Mouse (Mus musculus) MEL (cell line): Measurements from ENCODE around the gene Hist1h2ac. TPM values are rescaled to one million over a fixed set of nuclear protein-coding genes. Genes with fewer than 3 reads are reported as not detected.

ENCODE experiments used
- DNase-seq: peaks from one replicate; pipeline ENCODE4 v3.0.0; 2011; ENCODE audit warnings: low read depth, low spot score
- H3K27ac ChIP-seq: 2 replicates; pipeline ENCODE4 v1.5.1; 2012; ENCODE audit warnings: low read depth, mild to moderate bottlenecking, control low read depth, low read length, moderate library complexity; ENCODE audit not compliant: control insufficient read depth
- H3K27me3 ChIP-seq, 2 experiments: fragments of 150-350 bp in 1 of 2; sonication (generic) in 1 of 2; 2 replicates each; pipeline ENCODE4 v1.6.1; 2012; ENCODE audit warnings: low read length in 2 of 2, mild to moderate bottlenecking in 2 of 2, improper control_type of control experiment in 1 of 2, moderate library complexity in 1 of 2; ENCODE audit not compliant: insufficient read depth in 2 of 2, control insufficient read depth in 1 of 2
- H3K36me3 ChIP-seq, 2 experiments: 2 replicates each; pipeline ENCODE4 v1.6.1; 2012 to 2014; ENCODE audit warnings: low read length in 2 of 2, improper control_type of control experiment in 1 of 2, inconsistent platforms in 1 of 2, mild to moderate bottlenecking in 1 of 2; ENCODE audit not compliant: insufficient read depth in 2 of 2, control insufficient read depth in 1 of 2
- H3K4me1 ChIP-seq, 2 experiments: fragments of 150-350 bp in 1 of 2; sonication (generic) in 1 of 2; 2 replicates each; pipeline ENCODE4 v1.6.1; 2012; ENCODE audit warnings: low read length in 2 of 2, improper control_type of control experiment in 1 of 2, mild to moderate bottlenecking in 1 of 2; ENCODE audit not compliant: insufficient read depth in 2 of 2, control insufficient read depth in 1 of 2
- H3K4me3 ChIP-seq, 2 experiments: fragments of 150-350 bp in 1 of 2; sonication (generic) in 1 of 2; 2 replicates each; pipeline ENCODE4 v1.5.1; 2012; ENCODE audit warnings: low read depth in 2 of 2, low read length in 2 of 2, mild to moderate bottlenecking in 2 of 2, moderate library complexity in 2 of 2, control low read depth in 1 of 2, improper control_type of control experiment in 1 of 2; ENCODE audit not compliant: control insufficient read depth in 1 of 2, insufficient read depth in 1 of 2
- H3K79me2 ChIP-seq: 2 replicates; pipeline ENCODE4 v1.6.1; 2012; ENCODE audit warnings: mild to moderate bottlenecking, low read length, moderate library complexity; ENCODE audit not compliant: control insufficient read depth, poor library complexity, insufficient read depth
- H3K9ac ChIP-seq: 2 replicates; pipeline ENCODE4 v1.6.1; 2012; ENCODE audit warnings: low read depth, mild to moderate bottlenecking, control low read depth, low read length, moderate library complexity; ENCODE audit not compliant: control insufficient read depth, poor library complexity, severe bottlenecking
- H3K9me3 ChIP-seq: fragments of 150-350 bp; sonication (generic); replicated peaks from 2 replicates; pipeline ENCODE4 v1.6.1; 2012; ENCODE audit warnings: mild to moderate bottlenecking, low read length, improper control_type of control experiment, moderate library complexity; ENCODE audit not compliant: insufficient read depth
- BHLHE40 ChIP-seq: IDR thresholded peaks from 2 replicates; pipeline ENCODE4 v1.6.1; 2012; ENCODE audit warnings: low read depth, mild to moderate bottlenecking, inconsistent platforms, low read length, improper control_type of control experiment, borderline replicate concordance
- CHD1 ChIP-seq: IDR thresholded peaks from 2 replicates; pipeline ENCODE4 v1.6.1; 2012; ENCODE audit warnings: low read depth, mild to moderate bottlenecking, inconsistent platforms, low read length, improper control_type of control experiment
- CHD2 ChIP-seq: IDR thresholded peaks from 2 replicates; pipeline ENCODE4 v1.6.1; 2011; ENCODE audit warnings: low read length, improper control_type of control experiment
- E2F4 ChIP-seq: IDR thresholded peaks from 2 replicates; pipeline ENCODE4 v1.6.1; 2011; ENCODE audit warnings: low read depth, low read length, improper control_type of control experiment, borderline replicate concordance
- EP300 ChIP-seq, 2 experiments: IDR thresholded peaks; 2 replicates each; pipeline ENCODE4 v1.6.1; 2011; ENCODE audit warnings: improper control_type of control experiment in 2 of 2, low read length in 2 of 2, low read depth in 1 of 2, mild to moderate bottlenecking in 1 of 2
- HCFC1 ChIP-seq: IDR thresholded peaks from 2 replicates; pipeline ENCODE4 v1.6.1; 2012; ENCODE audit warnings: low read depth, mild to moderate bottlenecking, inconsistent platforms, low read length, improper control_type of control experiment, moderate library complexity
- MAFK ChIP-seq: IDR thresholded peaks from 2 replicates; pipeline ENCODE4 v1.6.1; 2011; ENCODE audit warnings: low read depth, mild to moderate bottlenecking, low read length, improper control_type of control experiment, borderline replicate concordance
- MEF2A ChIP-seq: IDR thresholded peaks from 2 replicates; pipeline ENCODE4 v1.6.1; 2014; ENCODE audit warnings: low read depth, mild to moderate bottlenecking, inconsistent platforms, low read length, improper control_type of control experiment; ENCODE audit not compliant: poor library complexity, insufficient replicate concordance, severe bottlenecking; ENCODE audit errors: extremely low read depth
- MXI1 ChIP-seq: IDR thresholded peaks from 2 replicates; pipeline ENCODE4 v1.6.1; 2011; ENCODE audit warnings: mild to moderate bottlenecking, low read depth, low read length, improper control_type of control experiment
- MYB ChIP-seq: IDR thresholded peaks from 2 replicates; pipeline ENCODE4 v1.6.1; 2011; ENCODE audit warnings: mild to moderate bottlenecking, low read depth, low read length, improper control_type of control experiment
- POLR2AphosphoS2 ChIP-seq: IDR thresholded peaks from 2 replicates; pipeline ENCODE4 v1.6.1; 2011; ENCODE audit warnings: low read length, improper control_type of control experiment
- RAD21 ChIP-seq: IDR thresholded peaks from 2 replicates; pipeline ENCODE4 v1.6.1; 2011; ENCODE audit warnings: mild to moderate bottlenecking, low read depth, low read length, improper control_type of control experiment
- RCOR1 ChIP-seq: IDR thresholded peaks from 2 replicates; pipeline ENCODE4 v1.6.1; 2012; ENCODE audit warnings: low read depth, mild to moderate bottlenecking, inconsistent platforms, low read length, improper control_type of control experiment
- SMC3 ChIP-seq: IDR thresholded peaks from 2 replicates; pipeline ENCODE4 v1.6.1; 2011; ENCODE audit warnings: low read depth, low read length, improper control_type of control experiment
- TBP ChIP-seq: IDR thresholded peaks from 2 replicates; pipeline ENCODE4 v1.8.0; 2011; ENCODE audit warnings: low read depth, low read length, improper control_type of control experiment
- TCF12 ChIP-seq: IDR thresholded peaks from 2 replicates; pipeline ENCODE4 v1.6.1; 2014; ENCODE audit warnings: low read depth, mild to moderate bottlenecking, inconsistent platforms, low read length, improper control_type of control experiment, moderate library complexity
- UBTF ChIP-seq: IDR thresholded peaks from 2 replicates; pipeline ENCODE4 v1.6.1; 2012; ENCODE audit warnings: low read depth, mild to moderate bottlenecking, inconsistent platforms, low read length, improper control_type of control experiment, moderate library complexity, borderline replicate concordance; ENCODE audit not compliant: insufficient read depth
- USF1 ChIP-seq: IDR thresholded peaks from 2 replicates; pipeline ENCODE4 v1.6.1; 2014; ENCODE audit warnings: low read depth, mild to moderate bottlenecking, inconsistent platforms, low read length, improper control_type of control experiment, moderate library complexity
- ZKSCAN1 ChIP-seq: IDR thresholded peaks from 2 replicates; pipeline ENCODE4 v1.6.1; 2012; ENCODE audit warnings: low read depth, mild to moderate bottlenecking, inconsistent platforms, low read length, improper control_type of control experiment, moderate library complexity
- ZMIZ1 ChIP-seq: IDR thresholded peaks from 2 replicates; pipeline ENCODE4 v1.6.1; 2012; ENCODE audit warnings: low read depth, mild to moderate bottlenecking, inconsistent platforms, low read length, improper control_type of control experiment, moderate library complexity
- ZNF384 ChIP-seq: IDR thresholded peaks from 2 replicates; pipeline ENCODE4 v1.6.1; 2012; ENCODE audit warnings: low read depth, mild to moderate bottlenecking, inconsistent platforms, low read length, improper control_type of control experiment
- polyA plus RNA-seq, 2 experiments: library from polyadenylated mRNA; stranded (reverse) in 1 of 2; unstranded in 1 of 2; fragments of >175 nt in 1 of 2; fragments of >200 nt in 1 of 2; gene quantifications; 2 replicates each; pipeline versions ENCODE4 v1.2.1 to v1.2.4; 2012; ENCODE audit warnings: low replicate concordance in 2 of 2, low read depth in 1 of 2; ENCODE audit not compliant: insufficient read length in 2 of 2, insufficient read depth in 1 of 2, missing spikeins in 1 of 2
- total RNA-seq: library from RNA; depleted of rRNA; stranded (reverse); fragments of 300-350 nt; gene quantifications from 2 replicates; pipeline ENCODE4 v1.2.3, GENCODE M21; 2012

Gene Hist1h2ac
- total and polyA plus RNA-seq, 3 experiments = 0.15 to 123 TPM; not detected in 1

- Histone ChIP-seq H3K36me3 (peaks cover 0 to 2% of the 10 kb centered on the region in 2 experiments; a peak in 2 of 4 replicates), H3K4me1 (peaks cover 0 to 5% of the 10 kb centered on the region in 2 experiments; a peak in 2 of 4 replicates), H3K9me3 (no peaks in the 10 kb centered on the region), H3K4me3 (no peak overlapping the region), H3K27me3 (no peaks in the 10 kb centered on the region), H3K79me2 (no peaks in the 10 kb centered on the region), H3K27ac (no peak overlapping the region), H3K9ac (no peak overlapping the region)
- TF ChIP-seq SMC3 = no peak
- TF ChIP-seq ZKSCAN1 = no peak
- no peak for TF ChIP-seq RCOR1
- no peak for TF ChIP-seq ZNF384
- no peak for TF ChIP-seq CHD2
- no peak for TF ChIP-seq TCF12
- TF ChIP-seq UBTF = no peak
- TF ChIP-seq MAFK = no peak
- no peak for TF ChIP-seq BHLHE40
- no peak for TF ChIP-seq ZMIZ1
- no peak for TF ChIP-seq MYB
- no peak for TF ChIP-seq CHD1
- no peak for TF ChIP-seq E2F4
- no peak for TF ChIP-seq MEF2A
- DNase-seq = no peak
Measured at GRCm38 (mm10) chr13:23730479-23730878, 46.7 kb upstream of the Hist1h2ac start.

GRCm38 (mm10) chr13:23729706-23730105 is 46.0 kb upstream of the Hist1h2ac start:
- H3K27me3 ChIP-seq = no peaks in the 10 kb centered on the region
- H3K9me3 ChIP-seq = no peaks in the 10 kb centered on the region
- H3K36me3 ChIP-seq = peaks cover 0 to 9% of the 10 kb centered on the region in 2 experiments; a peak in 2 of 4 replicates
- no peak for DNase-seq
- peaks cover 3 to 11% of the 10 kb centered on the region in 2 experiments for H3K4me1 ChIP-seq
- TF ChIP-seq TCF12 (no peak), MAFK (no peak), SMC3 (no peak), RAD21 (no peak), HCFC1 (no peak), MXI1 (no peak), BHLHE40 (no peak), ZNF384 (no peak), RCOR1 (no peak), ZMIZ1 (no peak), POLR2AphosphoS2 (no peak), EP300 (IDR thresholded peaks at IDR 0.05; ENCODE audit: low read depth in 1 of 2, low read length in 2 of 2) (no peak), USF1 (no peak), CHD2 (no peak), TBP (no peak)
- H3K27ac ChIP-seq = no peak overlapping the region
- H3K9ac ChIP-seq = no peak overlapping the region
- H3K4me3 ChIP-seq = no peak overlapping the region
- H3K79me2 ChIP-seq = no peaks in the 10 kb centered on the region
